Mouse (Mus musculus): ENCODE data around the gene Sumo1. TPM values are rescaled to one million over a fixed set of nuclear protein-coding genes. Genes with fewer than 3 reads are reported as not detected.
"Not testable (repeated sequence)": the region's sequence is repeated elsewhere in the genome, so short reads cannot be mapped to it uniquely, and the experiment has no call there.

Gene Sumo1
- polyA plus RNA-seq, 1 experiment from 2014 or later = 217 TPM

DNA sequence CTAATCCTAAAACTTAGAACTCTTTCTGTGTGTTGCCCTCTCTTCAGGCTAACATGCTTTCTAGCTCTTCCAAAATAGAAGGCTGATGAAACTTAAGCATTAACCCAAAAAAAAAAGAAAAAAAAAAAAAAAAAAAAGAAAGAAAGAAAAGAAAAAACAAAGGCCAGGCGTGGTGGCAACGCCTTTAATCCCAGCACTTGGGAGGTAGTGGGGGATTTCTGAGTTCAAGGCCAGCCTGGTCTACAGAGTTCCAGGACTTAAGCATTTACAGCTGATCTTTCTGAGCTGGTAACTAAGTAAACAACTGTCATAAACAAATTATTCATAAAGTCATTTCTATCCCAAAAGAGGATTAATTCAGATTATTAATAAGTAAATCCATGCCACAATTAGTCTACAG is 1.8 kb downstream of the Sumo1 start:
- TF ChIP-seq CTCF (IDR thresholded peaks at IDR 0.05; ENCODE audit: low read depth) = no peak
- H3K4me3 ChIP-seq (ENCODE audit: low read depth, low read length) = no peak overlapping the region
- H3K27me3 ChIP-seq (replicated peaks; ENCODE audit: control insufficient read depth, insufficient read depth, low read length) = no peaks in the 10 kb centered on the region
- H3K4me2 ChIP-seq (replicated peaks; ENCODE audit: low read depth) = no peak overlapping the region; the same call in 1 of the 2 replicates
- H3K4me1 ChIP-seq (replicated peaks; ENCODE audit: control insufficient read depth, insufficient read depth, low read length) = peaks cover 4% of the 10 kb centered on the region; the same call in 1 of the 2 replicates
- no peaks in the 10 kb centered on the region for H3K9me3 ChIP-seq (ENCODE audit: control insufficient read depth)
- no peaks in the 10 kb centered on the region for H3K36me3 ChIP-seq (ENCODE audit: control insufficient read depth, insufficient read depth)
- 78% methylated on average over 2 of the region's 2 CpGs for WGBS
- no peak overlapping the region for H3K27ac ChIP-seq (ENCODE audit: low read depth, low read length)
- H3K9ac ChIP-seq (ENCODE audit: low read depth, low read length) = no peak overlapping the region
- ATAC-seq = no peak

DNA sequence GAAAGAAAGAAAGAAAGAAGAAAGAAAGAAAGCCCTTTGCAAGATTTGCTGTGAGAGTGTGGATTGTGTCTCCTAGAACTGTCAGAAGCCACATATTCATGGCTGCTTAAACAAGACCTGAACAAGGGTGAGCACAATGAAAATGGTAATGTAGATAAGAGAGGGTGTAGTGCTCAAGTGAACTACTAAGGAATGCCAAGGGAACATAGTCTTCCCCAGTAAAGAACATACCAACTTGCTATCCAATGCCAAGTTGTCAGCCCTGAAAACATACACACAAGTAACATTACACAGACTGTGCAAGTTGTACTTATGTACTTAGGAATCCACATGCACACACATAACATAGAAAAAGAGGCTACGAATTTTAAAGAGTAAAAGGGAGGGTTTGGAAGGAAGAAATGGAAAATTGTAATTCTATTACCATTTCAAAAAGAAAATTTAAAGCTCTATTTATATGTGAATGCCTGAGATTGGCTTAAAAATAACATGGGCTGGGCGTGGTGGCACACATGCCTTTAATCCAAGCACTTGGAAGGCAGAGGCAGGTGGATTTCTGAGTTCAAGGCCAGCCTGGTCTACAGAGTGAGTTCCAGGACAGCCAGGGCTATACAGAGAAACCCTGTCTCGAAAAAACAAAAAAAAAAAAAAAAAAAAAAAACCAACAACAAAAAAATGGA is 7.0 kb downstream of the Sumo1 start:
- H3K9ac ChIP-seq (ENCODE audit: low read depth, low read length) = no peak overlapping the region
- H3K4me1 ChIP-seq (replicated peaks; ENCODE audit: control insufficient read depth, insufficient read depth, low read length) = no peaks in the 10 kb centered on the region
- no peak for TF ChIP-seq CTCF (IDR thresholded peaks at IDR 0.05; ENCODE audit: low read depth)
- no peaks in the 10 kb centered on the region for H3K27me3 ChIP-seq (replicated peaks; ENCODE audit: control insufficient read depth, insufficient read depth, low read length)
- H3K27ac ChIP-seq (ENCODE audit: low read depth, low read length) = no peak overlapping the region
- ATAC-seq = no peak
- WGBS = 89% methylated on average over 3 of the region's 3 CpGs
- H3K4me3 ChIP-seq (ENCODE audit: low read depth, low read length) = no peak overlapping the region
- no peaks in the 10 kb centered on the region for H3K9me3 ChIP-seq (ENCODE audit: control insufficient read depth)
- no peaks in the 10 kb centered on the region for H3K36me3 ChIP-seq (ENCODE audit: control insufficient read depth, insufficient read depth)
- H3K4me2 ChIP-seq (replicated peaks; ENCODE audit: low read depth) = no peak overlapping the region

DNA sequence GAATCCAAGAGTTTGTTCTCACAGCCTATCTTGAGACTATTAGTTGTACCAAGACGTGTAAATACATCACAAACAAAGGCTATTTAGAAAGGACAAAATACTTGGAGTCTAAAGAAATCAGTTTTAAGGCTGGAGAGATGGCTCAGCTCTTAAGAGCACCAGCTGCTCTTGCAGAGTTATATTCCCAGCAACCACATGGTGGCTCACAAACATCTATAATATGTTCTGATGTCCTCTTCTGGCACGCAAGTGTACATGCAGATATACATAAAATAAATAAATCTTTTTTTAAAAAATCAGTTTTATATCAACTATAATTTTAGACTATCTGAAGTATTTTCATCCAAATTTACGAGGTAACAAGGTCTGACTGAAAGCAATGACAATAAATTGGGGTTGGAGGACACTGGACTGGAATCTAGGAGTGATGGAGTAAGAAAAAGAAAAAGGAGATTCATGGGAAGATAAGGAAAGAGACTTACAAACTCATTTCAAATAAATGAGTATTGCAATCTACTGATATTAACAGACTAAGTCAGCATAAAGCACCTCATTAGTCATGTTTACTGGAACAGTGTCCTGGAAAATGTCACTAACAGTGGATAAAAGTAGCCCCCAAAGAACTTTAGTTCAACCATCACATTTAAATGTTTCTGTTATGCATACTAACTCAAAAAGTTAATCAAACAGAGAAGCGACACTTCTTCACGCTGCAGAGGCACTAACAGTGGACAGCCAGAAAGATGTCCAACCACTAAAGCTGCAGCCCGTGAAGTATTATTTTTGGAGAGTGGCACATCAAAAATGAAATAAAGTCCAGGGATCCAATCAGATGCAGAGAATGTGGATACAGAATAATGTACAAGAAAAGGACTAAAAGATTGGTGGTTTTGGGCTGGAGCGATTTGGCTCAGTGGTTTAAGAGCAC is 14.1 kb downstream of the Sumo1 start:
- 75% methylated on average over 7 of the region's 7 CpGs for WGBS
- Histone ChIP-seq H3K4me1 (replicated peaks; ENCODE audit: control insufficient read depth, insufficient read depth, low read length) (no peaks in the 10 kb centered on the region), H3K9me3 (ENCODE audit: control insufficient read depth) (no peaks in the 10 kb centered on the region), H3K4me3 (ENCODE audit: low read depth, low read length) (no peak overlapping the region), H3K36me3 (ENCODE audit: control insufficient read depth, insufficient read depth) (peaks cover 12% of the 10 kb centered on the region; the same call in 1 of the 2 replicates), H3K9ac (ENCODE audit: low read depth, low read length) (no peak overlapping the region), H3K27ac (ENCODE audit: low read depth, low read length) (no peak overlapping the region), H3K4me2 (replicated peaks; ENCODE audit: low read depth) (no peak overlapping the region), H3K27me3 (replicated peaks; ENCODE audit: control insufficient read depth, insufficient read depth, low read length) (no peaks in the 10 kb centered on the region)
- TF ChIP-seq CTCF (IDR thresholded peaks at IDR 0.05; ENCODE audit: low read depth) = peak; percentile 45
- no peak for ATAC-seq

DNA sequence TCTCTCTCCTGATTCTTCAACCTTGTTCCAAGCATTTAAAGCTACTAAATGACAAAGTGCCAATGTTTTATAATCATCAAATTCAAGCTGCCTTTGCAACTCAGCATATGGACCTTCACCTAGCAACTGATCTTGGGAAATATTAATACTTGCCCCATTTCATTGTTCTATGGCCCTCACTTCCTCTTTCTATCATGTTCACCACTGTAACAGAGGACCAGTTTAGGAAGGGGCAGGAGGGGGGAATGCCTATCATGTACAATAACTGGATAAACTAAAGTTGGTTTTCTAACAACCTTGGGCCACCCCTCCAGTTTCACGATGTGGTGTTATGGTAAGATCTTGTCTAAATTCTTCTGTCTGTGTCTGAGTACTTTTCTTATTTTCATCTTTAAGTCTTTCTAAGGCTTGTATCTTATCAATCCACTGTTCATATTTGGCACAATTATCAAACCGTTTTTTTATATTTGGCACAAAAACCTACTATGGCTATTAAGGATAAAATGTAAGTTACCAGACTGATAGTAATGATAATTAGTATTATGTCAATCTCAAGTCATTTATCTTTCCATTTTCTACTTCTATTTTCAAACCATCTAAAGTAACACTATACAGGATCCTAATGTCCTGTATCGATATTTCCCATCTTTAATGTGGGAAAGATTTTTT is 17.3 kb downstream of the Sumo1 start:
- Histone ChIP-seq H3K27ac (ENCODE audit: low read depth, low read length) (no peak overlapping the region), H3K9me3 (ENCODE audit: control insufficient read depth) (no peaks in the 10 kb centered on the region), H3K4me2 (replicated peaks; ENCODE audit: low read depth) (no peak overlapping the region), H3K36me3 (ENCODE audit: control insufficient read depth, insufficient read depth) (peaks cover 20% of the 10 kb centered on the region), H3K4me1 (replicated peaks; ENCODE audit: control insufficient read depth, insufficient read depth, low read length) (no peaks in the 10 kb centered on the region), H3K9ac (ENCODE audit: low read depth, low read length) (no peak overlapping the region), H3K27me3 (replicated peaks; ENCODE audit: control insufficient read depth, insufficient read depth, low read length) (no peaks in the 10 kb centered on the region), H3K4me3 (ENCODE audit: low read depth, low read length) (no peak overlapping the region)
- 92% methylated on average over 3 of the region's 3 CpGs for WGBS
- TF ChIP-seq CTCF (IDR thresholded peaks at IDR 0.05; ENCODE audit: low read depth) = no peak
- ATAC-seq = no peak

DNA sequence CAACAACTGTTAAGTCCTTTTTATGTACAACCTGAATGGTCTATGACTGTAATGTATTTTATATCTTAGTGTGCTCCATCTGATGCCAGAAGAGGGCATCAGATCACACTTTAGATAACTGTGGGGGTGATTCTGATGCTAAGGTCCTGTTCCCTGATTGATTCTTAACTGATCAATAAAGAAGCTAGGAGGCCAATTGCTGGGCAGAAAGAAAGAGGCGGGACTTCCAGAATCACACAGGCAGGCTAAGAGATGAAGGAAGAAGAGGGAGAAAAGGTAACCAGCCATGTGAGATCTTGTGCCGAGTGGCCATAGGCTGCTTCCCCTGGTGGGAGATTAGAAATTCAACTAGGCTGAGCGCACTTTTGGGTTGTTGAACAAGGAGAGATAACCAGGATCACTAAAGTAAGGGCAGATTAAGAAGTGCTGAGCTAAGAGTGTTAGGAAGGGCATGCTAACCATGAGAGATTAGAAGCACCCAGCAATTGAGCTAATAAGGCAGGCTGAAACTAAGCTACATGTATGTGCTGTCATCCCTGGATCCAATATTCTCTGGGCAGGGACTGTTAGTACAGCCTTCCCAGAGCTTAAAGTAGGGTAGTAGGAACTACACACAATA is 19.3 kb downstream of the Sumo1 start:
- Histone ChIP-seq H3K27ac (ENCODE audit: low read depth, low read length) (no peak overlapping the region), H3K27me3 (replicated peaks; ENCODE audit: control insufficient read depth, insufficient read depth, low read length) (no peaks in the 10 kb centered on the region), H3K4me1 (replicated peaks; ENCODE audit: control insufficient read depth, insufficient read depth, low read length) (no peaks in the 10 kb centered on the region), H3K4me2 (replicated peaks; ENCODE audit: low read depth) (no peak overlapping the region), H3K4me3 (ENCODE audit: low read depth, low read length) (no peak overlapping the region), H3K9me3 (ENCODE audit: control insufficient read depth) (no peaks in the 10 kb centered on the region), H3K36me3 (ENCODE audit: control insufficient read depth, insufficient read depth) (peaks cover 30% of the 10 kb centered on the region), H3K9ac (ENCODE audit: low read depth, low read length) (no peak overlapping the region)
- WGBS = 88% methylated on average over 3 of the region's 3 CpGs
- no peak for ATAC-seq
- 0 out of 2 replicates have a peak, but pooled peaks have one; percentile 14 for TF ChIP-seq CTCF (IDR thresholded peaks at IDR 0.05; ENCODE audit: low read depth)

DNA sequence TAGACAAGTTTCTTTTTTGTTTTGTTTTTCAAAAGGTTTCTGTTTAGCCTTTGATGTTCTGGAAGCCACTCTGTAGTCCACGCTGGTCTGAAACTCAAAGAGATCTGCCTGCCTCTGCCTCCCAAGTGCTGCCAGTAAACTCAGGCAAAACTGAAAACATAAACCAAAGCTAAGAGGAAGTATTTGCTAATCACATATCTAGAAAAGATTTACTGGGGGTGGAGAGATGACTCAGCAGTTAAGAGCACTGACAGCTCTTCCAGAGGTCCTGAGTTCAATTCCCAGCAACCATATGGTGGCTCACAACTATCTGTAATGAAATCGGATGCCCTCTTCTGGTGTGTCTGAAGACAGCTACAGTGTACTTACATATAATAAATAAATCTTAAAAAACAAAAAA is 24.1 kb downstream of the Sumo1 start:
- 92% methylated on average over 2 of the region's 2 CpGs for WGBS
- not testable (repeated sequence) for H3K27ac ChIP-seq (ENCODE audit: low read depth, low read length); H3K9ac ChIP-seq (ENCODE audit: low read depth, low read length); ATAC-seq; H3K4me1 ChIP-seq (replicated peaks; ENCODE audit: control insufficient read depth, insufficient read depth, low read length); H3K27me3 ChIP-seq (replicated peaks; ENCODE audit: control insufficient read depth, insufficient read depth, low read length); H3K4me3 ChIP-seq (ENCODE audit: low read depth, low read length); H3K9me3 ChIP-seq (ENCODE audit: control insufficient read depth); H3K4me2 ChIP-seq (replicated peaks; ENCODE audit: low read depth)
- peaks cover 36% of the 10 kb centered on the region for H3K36me3 ChIP-seq (ENCODE audit: control insufficient read depth, insufficient read depth)

Measured in intestine, postnatal 0 days (tissue).